Mouse (Mus musculus) midbrain, embryonic 14.5 days (tissue): ENCODE results near the gene Galnt13. TPM values are rescaled to one million over a fixed set of nuclear protein-coding genes. Genes with fewer than 3 reads are reported as not detected.

ENCODE experiments used
- ATAC-seq: fragments of 200-750 bp; cut with Nextera tagmentation; 2 replicates; pipeline ENCODE4 v1.8.0; 2017; ENCODE audit warnings: moderate number of reproducible peaks, moderate library complexity; ENCODE audit not compliant: low FRiP score, low TSS enrichment
- DNase-seq: peaks from one replicate; pipeline ENCODE4 v3.0.0-alpha.2; 2015
- H3K27ac ChIP-seq: fragments of 300-500 bp; sonication (generic); replicated peaks from 2 replicates; pipeline ENCODE4 v1.5.1; 2014; ENCODE audit warnings: mild to moderate bottlenecking, low read depth, low read length, moderate library complexity
- H3K27me3 ChIP-seq: fragments of 300-500 bp; sonication (generic); 2 replicates; pipeline ENCODE4 v1.6.1; 2014; ENCODE audit warnings: low read length, control low read depth, mixed read lengths; ENCODE audit not compliant: control insufficient read depth, insufficient read depth
- H3K36me3 ChIP-seq: fragments of 300-500 bp; sonication (generic); 2 replicates; pipeline ENCODE4 v1.6.1; 2014; ENCODE audit warnings: low read length, control low read depth; ENCODE audit not compliant: control insufficient read depth, insufficient read depth
- H3K4me1 ChIP-seq: fragments of 300-500 bp; sonication (generic); 2 replicates; pipeline ENCODE4 v1.6.1; 2014; ENCODE audit warnings: mild to moderate bottlenecking, antibody characterized with exemption, low read length, control low read depth; ENCODE audit not compliant: control insufficient read depth, insufficient read depth
- H3K4me2 ChIP-seq: fragments of 300-500 bp; sonication (generic); 2 replicates; pipeline ENCODE4 v1.6.1; 2014; ENCODE audit warnings: mild to moderate bottlenecking, low read length, moderate library complexity
- H3K4me3 ChIP-seq: fragments of 300-500 bp; sonication (generic); replicated peaks from 2 replicates; pipeline ENCODE4 v1.5.1; 2014; ENCODE audit warnings: low read depth, low read length
- H3K9ac ChIP-seq: fragments of 300-500 bp; sonication (generic); replicated peaks from 2 replicates; pipeline ENCODE4 v1.6.1; 2014; ENCODE audit warnings: mild to moderate bottlenecking, low read length, moderate library complexity
- H3K9me3 ChIP-seq: fragments of 300-500 bp; sonication (generic); 2 replicates; pipeline ENCODE4 v1.6.1; 2016; ENCODE audit warnings: low read length, control low read depth, mixed read lengths; ENCODE audit not compliant: control insufficient read depth
- WGBS: fragments of 180-500 bp; shearing (Covaris S2); extraction: QIAGEN DNeasy Blood & Tissue Kit; methylation state at CpG from one replicate; pipeline ENCODE4 v1.1.7; 2014; 5-methylcytosine and 5-hydroxymethylcytosine counted together
- polyA plus RNA-seq: library from polyadenylated mRNA; unstranded; fragments of >200 nt; fragmentation: Nextera tagmentation; extraction: Ambion mirVana; gene quantifications from 2 replicates; pipeline ENCODE4 v1.2.1, GENCODE M21; 2014

Galnt13 gene
- polyA plus RNA-seq, 1 experiment from 2014 or later: 7.0 TPM

DNA sequence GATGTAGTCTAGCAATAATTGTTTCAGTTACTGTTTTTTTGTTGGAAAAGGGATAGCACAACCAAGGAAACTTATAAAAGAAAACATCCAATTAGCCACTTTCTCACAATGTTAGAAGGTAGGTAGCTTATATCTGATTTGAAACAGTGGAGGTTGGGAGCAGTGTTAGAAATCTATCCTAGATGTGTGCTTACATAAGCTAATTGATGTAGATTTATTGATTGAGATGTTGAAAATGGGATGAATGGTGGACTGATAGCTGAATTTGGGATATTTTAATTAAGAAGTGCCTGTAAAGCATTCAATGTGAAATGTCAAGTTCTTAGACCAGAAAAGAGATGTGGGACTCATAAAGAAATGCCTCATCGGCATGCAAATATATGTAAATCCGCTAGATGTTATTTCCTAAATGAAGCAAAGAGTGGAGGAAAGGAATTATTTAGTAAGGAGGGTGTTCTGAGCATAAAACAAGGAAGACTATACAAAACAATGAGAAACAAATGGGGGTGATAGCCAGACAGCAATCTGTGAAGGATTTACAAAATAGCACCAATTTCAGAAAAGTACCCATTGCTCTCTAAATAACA lies 377.6 kb downstream of the Galnt13 start:
- H3K36me3 ChIP-seq: no peaks in the 10 kb centered on the region
- no peaks in the 10 kb centered on the region for H3K27me3 ChIP-seq
- no peak overlapping the region for H3K4me3 ChIP-seq
- DNase-seq (peak; percentile 4), ATAC-seq (no peak)
- no peak overlapping the region for H3K27ac ChIP-seq
- 44% methylated on average over 2 of the region's 2 CpGs for WGBS
- H3K9me3 ChIP-seq: no peaks in the 10 kb centered on the region
- no peak overlapping the region for H3K4me2 ChIP-seq
- H3K4me1 ChIP-seq: no peaks in the 10 kb centered on the region
- H3K9ac ChIP-seq: no peak overlapping the region

DNA sequence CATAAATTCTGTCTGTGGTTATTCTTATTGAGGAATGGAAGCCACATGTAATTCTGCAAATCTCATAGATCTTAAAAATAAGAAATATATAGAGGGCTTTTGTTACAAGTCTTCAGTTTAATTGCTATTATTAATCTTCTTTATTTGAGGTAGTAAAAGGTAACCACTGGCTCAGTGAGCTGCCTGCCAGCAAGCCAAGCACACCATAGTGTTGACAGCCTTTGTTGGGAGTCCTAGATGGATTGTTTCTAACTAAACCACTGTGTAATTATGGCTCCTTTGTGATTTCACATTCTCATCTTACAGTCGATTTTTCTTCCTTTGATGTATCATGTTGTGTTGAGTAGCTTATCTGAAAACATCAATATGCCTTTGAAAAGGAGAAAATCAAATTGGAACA lies 405.1 kb downstream of the Galnt13 start:
- ATAC-seq: no peak
- WGBS: 66% methylated on average over 1 of the region's 1 CpGs

DNA sequence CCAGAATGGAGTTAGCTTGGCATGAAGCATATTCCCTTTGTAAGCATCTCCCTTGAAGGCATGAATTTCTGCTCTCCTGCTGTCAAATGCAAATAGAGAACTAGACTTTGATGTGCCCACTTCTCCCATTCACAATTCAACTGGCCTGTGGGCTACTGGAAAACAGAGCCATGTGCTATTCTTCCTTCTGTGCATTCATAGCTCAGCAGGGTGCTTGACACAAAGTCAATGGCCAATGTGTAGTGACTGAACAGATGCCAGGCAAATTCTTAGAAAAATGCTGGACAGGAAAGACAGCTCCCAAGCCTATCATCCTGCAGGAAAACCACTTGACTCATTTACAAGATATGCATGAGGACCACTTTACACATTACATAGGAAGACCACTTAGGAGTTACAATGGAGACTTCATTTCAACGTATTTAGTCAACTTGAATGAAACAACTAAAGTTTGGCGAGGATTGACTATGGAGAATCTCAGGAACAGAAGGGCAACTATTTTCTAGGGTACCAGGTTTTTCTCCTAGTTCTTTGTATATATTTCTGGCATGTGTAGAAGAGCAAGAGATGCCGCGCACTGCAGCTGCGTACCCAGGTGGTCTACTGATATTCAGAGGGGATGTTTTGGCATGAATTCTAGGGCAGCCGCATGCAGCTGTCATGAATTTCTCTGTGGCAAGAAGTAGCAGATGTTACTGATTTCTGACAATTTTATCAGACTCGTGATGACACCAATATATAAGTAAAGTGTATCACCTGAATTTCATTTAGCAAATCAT lies 470.4 kb downstream of the Galnt13 start:
- H3K9me3 ChIP-seq: no peaks in the 10 kb centered on the region
- DNase-seq (peak; percentile 7), ATAC-seq (no peak)
- H3K4me1 ChIP-seq: no peaks in the 10 kb centered on the region
- H3K36me3 ChIP-seq: no peaks in the 10 kb centered on the region
- no peak overlapping the region for H3K4me3 ChIP-seq
- no peak overlapping the region for H3K27ac ChIP-seq
- WGBS: 88% methylated on average over 7 of the region's 7 CpGs
- H3K4me2 ChIP-seq: no peak overlapping the region
- no peaks in the 10 kb centered on the region for H3K27me3 ChIP-seq
- no peak overlapping the region for H3K9ac ChIP-seq

More for the DNA sequence above, 405.1 kb downstream of the Galnt13 start:
- DNase-seq: peak; percentile 2
- Histone ChIP-seq H3K9ac (no peak overlapping the region), H3K36me3 (no peaks in the 10 kb centered on the region), H3K27ac (no peak overlapping the region), H3K4me3 (no peak overlapping the region), H3K4me2 (no peak overlapping the region), H3K9me3 (no peaks in the 10 kb centered on the region), H3K27me3 (no peaks in the 10 kb centered on the region), H3K4me1 (no peaks in the 10 kb centered on the region)

DNA sequence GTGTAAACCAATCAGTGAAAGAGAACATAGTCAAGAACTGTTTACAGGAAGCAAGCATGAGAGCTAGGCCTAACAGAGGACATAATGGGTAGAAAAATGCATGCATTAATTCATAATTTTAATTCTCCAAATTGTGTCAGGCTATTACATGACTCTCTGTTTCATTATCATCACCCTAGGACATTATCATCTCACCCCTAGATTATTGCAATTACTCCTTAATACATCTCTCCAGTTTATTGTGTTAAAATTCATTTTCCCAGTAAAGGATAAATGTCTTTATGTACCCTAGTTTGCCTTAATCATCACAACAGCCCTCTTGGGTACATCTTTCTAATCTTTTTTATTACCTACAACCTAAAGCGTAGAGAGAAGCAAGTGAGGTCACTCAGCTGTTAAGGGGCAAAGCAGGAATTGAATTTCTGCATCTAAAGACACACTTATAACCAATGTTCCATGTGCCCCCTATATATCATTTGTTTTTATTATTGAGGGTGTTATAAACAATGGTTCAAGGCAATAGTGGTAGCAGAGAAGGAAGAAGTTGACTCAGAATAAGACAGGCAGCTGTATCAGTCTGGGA lies 479.1 kb downstream of the Galnt13 start:
- WGBS: 72% methylated on average over 1 of the region's 1 CpGs
- Histone ChIP-seq H3K27ac (no peak overlapping the region), H3K27me3 (no peaks in the 10 kb centered on the region), H3K9ac (no peak overlapping the region), H3K4me3 (no peak overlapping the region), H3K4me1 (no peaks in the 10 kb centered on the region), H3K9me3 (no peaks in the 10 kb centered on the region), H3K4me2 (no peak overlapping the region), H3K36me3 (no peaks in the 10 kb centered on the region)
- ATAC-seq (no peak), DNase-seq (no peak)

DNA sequence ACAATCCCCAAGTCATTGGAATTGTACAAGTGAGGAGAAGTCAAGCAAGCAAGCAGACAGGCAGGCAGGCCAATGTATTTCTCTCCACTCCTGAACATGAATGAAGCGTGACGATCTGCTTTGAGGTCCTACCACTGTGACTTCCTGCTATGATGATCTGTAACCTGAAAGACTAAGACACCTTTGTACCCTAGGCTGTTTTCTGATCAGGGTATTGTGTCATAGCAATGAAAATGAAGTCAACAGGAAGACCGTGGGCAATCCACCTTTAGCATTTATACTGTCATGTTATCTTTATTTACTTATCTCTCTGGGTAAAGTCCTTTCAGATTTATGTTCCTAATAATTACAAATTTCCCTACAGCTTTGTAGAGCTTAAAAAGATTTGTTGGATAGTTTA lies 500.3 kb downstream of the Galnt13 start:
- no peak for ATAC-seq
- no peak for DNase-seq
- H3K4me2 ChIP-seq: no peak overlapping the region
- 93% methylated on average over 3 of the region's 3 CpGs for WGBS
- H3K27ac ChIP-seq: no peak overlapping the region
- H3K36me3 ChIP-seq: no peaks in the 10 kb centered on the region
- no peaks in the 10 kb centered on the region for H3K27me3 ChIP-seq
- H3K4me3 ChIP-seq: no peak overlapping the region
- H3K9ac ChIP-seq: no peak overlapping the region
- H3K9me3 ChIP-seq: no peaks in the 10 kb centered on the region
- no peaks in the 10 kb centered on the region for H3K4me1 ChIP-seq

DNA sequence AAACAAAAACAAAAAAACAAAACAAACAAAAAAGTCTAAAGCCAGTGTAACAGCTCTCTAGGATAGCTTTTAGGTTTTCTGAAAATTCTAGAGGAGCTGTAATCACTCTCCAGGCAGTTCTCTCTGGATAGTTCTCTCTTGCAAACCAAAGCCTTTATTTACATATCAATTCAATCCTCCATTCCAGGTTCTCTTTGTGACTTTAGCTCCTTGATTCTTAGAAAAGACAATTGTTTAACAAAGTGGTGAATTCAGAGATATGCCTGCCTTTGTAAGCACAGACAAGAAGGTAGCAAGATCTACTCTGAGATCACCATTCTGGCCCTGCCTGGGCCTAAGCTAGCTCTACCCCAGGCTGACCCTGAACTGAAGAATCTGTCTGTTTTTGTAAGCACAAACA lies 501.2 kb downstream of the Galnt13 start:
- H3K9me3 ChIP-seq: no peaks in the 10 kb centered on the region
- ATAC-seq: no peak
- H3K27ac ChIP-seq: no peak overlapping the region
- no peak overlapping the region for H3K9ac ChIP-seq
- no peaks in the 10 kb centered on the region for H3K27me3 ChIP-seq
- H3K4me3 ChIP-seq: no peak overlapping the region
- no peak for DNase-seq
- H3K4me2 ChIP-seq: no peak overlapping the region
- H3K4me1 ChIP-seq: no peaks in the 10 kb centered on the region
- no peaks in the 10 kb centered on the region for H3K36me3 ChIP-seq

DNA sequence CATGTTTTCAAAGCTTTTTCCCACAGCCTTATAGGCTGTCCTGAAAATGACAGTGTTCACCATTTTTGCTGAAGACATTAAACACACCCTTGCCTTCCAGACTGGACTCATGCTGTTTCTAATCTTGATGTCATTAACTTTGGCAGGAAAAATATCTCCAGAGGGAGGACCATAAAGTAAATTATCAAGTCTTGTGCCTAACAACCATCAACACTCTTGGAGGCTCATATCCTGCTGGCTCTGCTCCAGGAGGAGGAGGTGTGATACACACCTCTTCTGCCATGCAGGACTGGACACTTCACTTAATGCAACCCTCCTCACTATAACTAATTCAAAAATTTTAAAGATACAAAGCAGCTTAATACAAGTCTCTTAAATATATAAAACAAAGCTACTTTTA lies 502.0 kb downstream of the Galnt13 start:
- ATAC-seq (no peak), DNase-seq (no peak)
- H3K4me1 ChIP-seq: no peaks in the 10 kb centered on the region

DNA sequence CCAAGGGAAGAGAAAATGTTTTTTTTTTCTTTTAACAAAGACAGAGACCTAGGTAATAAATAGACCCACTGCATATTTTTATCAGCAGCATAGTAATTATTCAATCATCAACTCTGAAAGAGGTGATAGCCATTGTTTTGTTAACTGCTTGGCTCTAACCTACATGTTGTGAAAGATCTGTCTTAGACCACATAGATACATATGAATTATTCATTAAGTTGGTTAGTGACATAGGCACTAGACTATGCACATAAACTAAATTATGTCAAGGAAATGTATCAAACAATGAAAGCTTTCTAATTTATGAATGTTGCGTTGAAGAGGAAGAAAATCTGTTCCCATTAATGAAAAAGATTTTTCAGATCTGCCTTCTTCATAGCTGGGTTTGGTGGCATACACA lies 507.3 kb downstream of the Galnt13 start:
- no peak overlapping the region for H3K4me3 ChIP-seq
- DNase-seq: no peak
- H3K4me1 ChIP-seq: no peaks in the 10 kb centered on the region
- no peak overlapping the region for H3K27ac ChIP-seq
- WGBS: 91% methylated on average over 1 of the region's 1 CpGs
- H3K4me2 ChIP-seq: no peak overlapping the region
- H3K9ac ChIP-seq: no peak overlapping the region
- H3K36me3 ChIP-seq: no peaks in the 10 kb centered on the region
- ATAC-seq: no peak
- H3K9me3 ChIP-seq: no peaks in the 10 kb centered on the region
- H3K27me3 ChIP-seq: no peaks in the 10 kb centered on the region

More for the DNA sequence above, 502.0 kb downstream of the Galnt13 start:
- Histone ChIP-seq H3K27ac (no peak overlapping the region), H3K4me3 (no peak overlapping the region), H3K36me3 (no peaks in the 10 kb centered on the region), H3K9ac (no peak overlapping the region), H3K4me2 (no peak overlapping the region), H3K9me3 (no peaks in the 10 kb centered on the region), H3K27me3 (no peaks in the 10 kb centered on the region)

DNA sequence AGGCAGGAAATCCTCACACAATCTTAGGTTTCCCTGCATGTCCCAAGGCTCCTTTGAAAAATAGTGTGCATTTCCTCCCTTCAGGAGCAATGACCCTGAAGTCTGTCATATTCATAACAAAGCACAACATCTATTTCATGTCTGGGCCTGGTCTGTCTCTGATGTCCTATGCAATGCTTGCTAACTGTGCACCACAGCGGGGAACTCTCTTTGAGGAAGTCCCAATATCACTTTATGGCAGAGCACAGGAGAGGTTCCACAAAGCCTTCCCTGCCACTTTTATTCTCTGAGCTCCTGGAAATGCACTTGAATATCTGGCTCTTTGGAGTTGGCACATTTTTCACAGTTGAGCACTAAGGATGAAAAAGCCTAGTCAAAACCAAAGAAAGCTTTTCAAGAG lies 547.7 kb downstream of the Galnt13 start:
- Histone ChIP-seq H3K27me3 (no peaks in the 10 kb centered on the region), H3K9me3 (no peaks in the 10 kb centered on the region), H3K9ac (no peak overlapping the region), H3K4me1 (no peaks in the 10 kb centered on the region), H3K27ac (no peak overlapping the region), H3K4me3 (no peak overlapping the region), H3K4me2 (no peak overlapping the region), H3K36me3 (no peaks in the 10 kb centered on the region)
- DNase-seq: peak; percentile 3
- ATAC-seq: no peak
- 79% methylated on average over 1 of the region's 1 CpGs for WGBS
